Mouse (Mus musculus) MEL (cell line): Measurements from ENCODE around the gene Tmem132e. TPM values are rescaled to one million over a fixed set of nuclear protein-coding genes. Genes with fewer than 3 reads are reported as not detected.

ENCODE experiments used
- DNase-seq: peaks from one replicate; pipeline ENCODE4 v3.0.0; 2011; ENCODE audit warnings: low read depth, low spot score
- H3K27ac ChIP-seq: 2 replicates; pipeline ENCODE4 v1.5.1; 2012; ENCODE audit warnings: low read depth, mild to moderate bottlenecking, control low read depth, low read length, moderate library complexity; ENCODE audit not compliant: control insufficient read depth
- H3K27me3 ChIP-seq, 2 experiments: fragments of 150-350 bp in 1 of 2; sonication (generic) in 1 of 2; 2 replicates each; pipeline ENCODE4 v1.6.1; 2012; ENCODE audit warnings: low read length in 2 of 2, mild to moderate bottlenecking in 2 of 2, improper control_type of control experiment in 1 of 2, moderate library complexity in 1 of 2; ENCODE audit not compliant: insufficient read depth in 2 of 2, control insufficient read depth in 1 of 2
- H3K36me3 ChIP-seq, 2 experiments: 2 replicates each; pipeline ENCODE4 v1.6.1; 2012 to 2014; ENCODE audit warnings: low read length in 2 of 2, improper control_type of control experiment in 1 of 2, inconsistent platforms in 1 of 2, mild to moderate bottlenecking in 1 of 2; ENCODE audit not compliant: insufficient read depth in 2 of 2, control insufficient read depth in 1 of 2
- H3K4me1 ChIP-seq, 2 experiments: fragments of 150-350 bp in 1 of 2; sonication (generic) in 1 of 2; 2 replicates each; pipeline ENCODE4 v1.6.1; 2012; ENCODE audit warnings: low read length in 2 of 2, improper control_type of control experiment in 1 of 2, mild to moderate bottlenecking in 1 of 2; ENCODE audit not compliant: insufficient read depth in 2 of 2, control insufficient read depth in 1 of 2
- H3K4me3 ChIP-seq, 2 experiments: fragments of 150-350 bp in 1 of 2; sonication (generic) in 1 of 2; 2 replicates each; pipeline ENCODE4 v1.5.1; 2012; ENCODE audit warnings: low read depth in 2 of 2, low read length in 2 of 2, mild to moderate bottlenecking in 2 of 2, moderate library complexity in 2 of 2, control low read depth in 1 of 2, improper control_type of control experiment in 1 of 2; ENCODE audit not compliant: control insufficient read depth in 1 of 2, insufficient read depth in 1 of 2
- H3K79me2 ChIP-seq: 2 replicates; pipeline ENCODE4 v1.6.1; 2012; ENCODE audit warnings: mild to moderate bottlenecking, low read length, moderate library complexity; ENCODE audit not compliant: control insufficient read depth, poor library complexity, insufficient read depth
- H3K9ac ChIP-seq: 2 replicates; pipeline ENCODE4 v1.6.1; 2012; ENCODE audit warnings: low read depth, mild to moderate bottlenecking, control low read depth, low read length, moderate library complexity; ENCODE audit not compliant: control insufficient read depth, poor library complexity, severe bottlenecking
- H3K9me3 ChIP-seq: fragments of 150-350 bp; sonication (generic); replicated peaks from 2 replicates; pipeline ENCODE4 v1.6.1; 2012; ENCODE audit warnings: mild to moderate bottlenecking, low read length, improper control_type of control experiment, moderate library complexity; ENCODE audit not compliant: insufficient read depth
- CHD2 ChIP-seq: IDR thresholded peaks from 2 replicates; pipeline ENCODE4 v1.6.1; 2011; ENCODE audit warnings: low read length, improper control_type of control experiment
- ELF1 ChIP-seq: IDR thresholded peaks from 2 replicates; pipeline ENCODE4 v1.6.1; 2014; ENCODE audit warnings: low read depth, mild to moderate bottlenecking, inconsistent platforms, low read length, improper control_type of control experiment, moderate library complexity
- ETS1 ChIP-seq: IDR thresholded peaks from 2 replicates; pipeline ENCODE4 v1.6.1; 2012; ENCODE audit warnings: low read depth, mild to moderate bottlenecking, inconsistent platforms, low read length, improper control_type of control experiment, moderate library complexity
- MAFK ChIP-seq: IDR thresholded peaks from 2 replicates; pipeline ENCODE4 v1.6.1; 2011; ENCODE audit warnings: low read depth, mild to moderate bottlenecking, low read length, improper control_type of control experiment, borderline replicate concordance
- MAX ChIP-seq: IDR thresholded peaks from 2 replicates; pipeline ENCODE4 v1.6.1; 2011; ENCODE audit warnings: low read length, improper control_type of control experiment
- MAZ ChIP-seq: IDR thresholded peaks from 2 replicates; pipeline ENCODE4 v1.6.1; 2012; ENCODE audit warnings: low read depth, mild to moderate bottlenecking, inconsistent platforms, low read length, improper control_type of control experiment
- MEF2A ChIP-seq: IDR thresholded peaks from 2 replicates; pipeline ENCODE4 v1.6.1; 2014; ENCODE audit warnings: low read depth, mild to moderate bottlenecking, inconsistent platforms, low read length, improper control_type of control experiment; ENCODE audit not compliant: poor library complexity, insufficient replicate concordance, severe bottlenecking; ENCODE audit errors: extremely low read depth
- MXI1 ChIP-seq: IDR thresholded peaks from 2 replicates; pipeline ENCODE4 v1.6.1; 2011; ENCODE audit warnings: mild to moderate bottlenecking, low read depth, low read length, improper control_type of control experiment
- MYB ChIP-seq: IDR thresholded peaks from 2 replicates; pipeline ENCODE4 v1.6.1; 2011; ENCODE audit warnings: mild to moderate bottlenecking, low read depth, low read length, improper control_type of control experiment
- NRF1 ChIP-seq: IDR thresholded peaks from 2 replicates; pipeline ENCODE4 v1.6.1; 2014; ENCODE audit warnings: low read depth, mild to moderate bottlenecking, inconsistent platforms, low read length, improper control_type of control experiment, moderate library complexity; ENCODE audit not compliant: poor library complexity, insufficient read depth, severe bottlenecking
- POLR2A ChIP-seq, 2 experiments: IDR thresholded peaks; 2 replicates each; pipeline ENCODE4 v1.6.1; 2011 to 2012; ENCODE audit warnings: low read length in 2 of 2, mild to moderate bottlenecking in 2 of 2, control low read depth in 1 of 2, improper control_type of control experiment in 1 of 2, low read depth in 1 of 2, moderate library complexity in 1 of 2; ENCODE audit not compliant: control insufficient read depth in 1 of 2, insufficient read depth in 1 of 2, poor library complexity in 1 of 2
- POLR2AphosphoS2 ChIP-seq: IDR thresholded peaks from 2 replicates; pipeline ENCODE4 v1.6.1; 2011; ENCODE audit warnings: low read length, improper control_type of control experiment
- POLR2AphosphoS5 ChIP-seq: IDR thresholded peaks from 2 replicates; pipeline ENCODE4 v1.6.1; 2012; ENCODE audit warnings: low read depth, borderline replicate concordance, mild to moderate bottlenecking, inconsistent platforms, low read length, moderate library complexity, mixed read lengths
- RAD21 ChIP-seq: IDR thresholded peaks from 2 replicates; pipeline ENCODE4 v1.6.1; 2011; ENCODE audit warnings: mild to moderate bottlenecking, low read depth, low read length, improper control_type of control experiment
- SMC3 ChIP-seq: IDR thresholded peaks from 2 replicates; pipeline ENCODE4 v1.6.1; 2011; ENCODE audit warnings: low read depth, low read length, improper control_type of control experiment
- TBP ChIP-seq: IDR thresholded peaks from 2 replicates; pipeline ENCODE4 v1.8.0; 2011; ENCODE audit warnings: low read depth, low read length, improper control_type of control experiment
- ZKSCAN1 ChIP-seq: IDR thresholded peaks from 2 replicates; pipeline ENCODE4 v1.6.1; 2012; ENCODE audit warnings: low read depth, mild to moderate bottlenecking, inconsistent platforms, low read length, improper control_type of control experiment, moderate library complexity
- polyA plus RNA-seq, 2 experiments: library from polyadenylated mRNA; stranded (reverse) in 1 of 2; unstranded in 1 of 2; fragments of >175 nt in 1 of 2; fragments of >200 nt in 1 of 2; gene quantifications; 2 replicates each; pipeline versions ENCODE4 v1.2.1 to v1.2.4; 2012; ENCODE audit warnings: low replicate concordance in 2 of 2, low read depth in 1 of 2; ENCODE audit not compliant: insufficient read length in 2 of 2, insufficient read depth in 1 of 2, missing spikeins in 1 of 2
- total RNA-seq: library from RNA; depleted of rRNA; stranded (reverse); fragments of 300-350 nt; gene quantifications from 2 replicates; pipeline ENCODE4 v1.2.3, GENCODE M21; 2012

Gene Tmem132e
- total and polyA plus RNA-seq, 3 experiments, result not detected

- Histone ChIP-seq H3K4me3 (no peak overlapping the region), H3K4me1 (no peaks in the 10 kb centered on the region), H3K27me3 (no peaks in the 10 kb centered on the region), H3K9me3 (no peaks in the 10 kb centered on the region), H3K9ac (no peak overlapping the region), H3K36me3 (no peaks in the 10 kb centered on the region), H3K79me2 (no peaks in the 10 kb centered on the region), H3K27ac (no peak overlapping the region)
- no peak for DNase-seq
- no peak for TF ChIP-seq SMC3
- no peak for TF ChIP-seq CHD2
- TF ChIP-seq ZKSCAN1, result no peak
- TF ChIP-seq ETS1, result no peak
- TF ChIP-seq MXI1, result no peak
- TF ChIP-seq RAD21, result no peak
Observed at GRCm38 (mm10) chr11:82452516-82452915, 63.8 kb downstream of the Tmem132e start.

- no peaks in the 10 kb centered on the region for H3K9me3 ChIP-seq
- no peak overlapping the region for H3K4me3 ChIP-seq
- no peaks in the 10 kb centered on the region for H3K79me2 ChIP-seq
- no peak for TF ChIP-seq POLR2AphosphoS5
- no peak for TF ChIP-seq MEF2A
- TF ChIP-seq ETS1, result no peak
- TF ChIP-seq MYB, result no peak
- TF ChIP-seq MAZ, result no peak
- no peak for TF ChIP-seq POLR2AphosphoS2
- TF ChIP-seq POLR2A (IDR thresholded peaks at IDR 0.05; ENCODE audit: control insufficient read depth in 1 of 2, insufficient read depth in 1 of 2, low read depth in 1 of 2, low read length in 2 of 2, poor library complexity in 1 of 2), result no peak
- H3K27ac ChIP-seq, result no peak overlapping the region
- H3K9ac ChIP-seq, result no peak overlapping the region
- no peaks in the 10 kb centered on the region for H3K36me3 ChIP-seq
- H3K27me3 ChIP-seq, result no peaks in the 10 kb centered on the region
- DNase-seq, result no peak
- H3K4me1 ChIP-seq, result no peaks in the 10 kb centered on the region
Observed at GRCm38 (mm10) chr11:82453230-82453629, 64.5 kb downstream of the Tmem132e start.

- no peak overlapping the region for H3K27ac ChIP-seq
- H3K36me3 ChIP-seq, result no peaks in the 10 kb centered on the region
- no peak for DNase-seq
- H3K4me3 ChIP-seq, result no peak overlapping the region
- H3K27me3 ChIP-seq, result no peaks in the 10 kb centered on the region
- H3K9ac ChIP-seq, result no peak overlapping the region
- H3K9me3 ChIP-seq, result no peaks in the 10 kb centered on the region
- H3K79me2 ChIP-seq, result no peaks in the 10 kb centered on the region
- H3K4me1 ChIP-seq, result no peaks in the 10 kb centered on the region
- TF ChIP-seq TBP, result no peak
- TF ChIP-seq ELF1, result no peak
- no peak for TF ChIP-seq CHD2
- no peak for TF ChIP-seq MAFK
- no peak for TF ChIP-seq MAX
- no peak for TF ChIP-seq NRF1
Observed at GRCm38 (mm10) chr11:82461326-82461725, 72.6 kb downstream of the Tmem132e start.
